Mouse (Mus musculus) forebrain, postnatal 0 days (tissue): ENCODE results near the gene Sdccag8. TPM values are rescaled to one million over a fixed set of nuclear protein-coding genes. Genes with fewer than 3 reads are reported as not detected.
A peak's percentile ranks its signal among the peaks of the same experiment; 100 is the strongest.
"Not testable (repeated sequence)": the region's sequence is repeated elsewhere in the genome, so short reads cannot be mapped to it uniquely, and the experiment has no call there.

Experiments
- ATAC-seq: fragments of 200-750 bp; cut with Nextera tagmentation; 2 replicates; pipeline ENCODE4 v1.8.0; 2017; ENCODE audit warnings: mild to moderate bottlenecking, moderate library complexity
- DNase-seq: peaks from one replicate; pipeline ENCODE4 v3.0.0-alpha.2; 2015
- H3K27ac ChIP-seq: fragments of 300-500 bp; sonication (generic); 2 replicates; pipeline ENCODE4 v1.5.1; 2014; ENCODE audit warnings: low read depth, mild to moderate bottlenecking, antibody characterized with exemption, low read length, moderate library complexity, mixed read lengths
- H3K27me3 ChIP-seq: fragments of 300-500 bp; sonication (generic); 2 replicates; pipeline ENCODE4 v1.6.1; 2014; ENCODE audit warnings: mild to moderate bottlenecking, low read length, mixed read lengths; ENCODE audit not compliant: insufficient read depth
- H3K36me3 ChIP-seq: fragments of 300-500 bp; sonication (generic); 2 replicates; pipeline ENCODE4 v1.6.1; 2014; ENCODE audit warnings: mild to moderate bottlenecking, moderate library complexity; ENCODE audit not compliant: insufficient read depth
- H3K4me1 ChIP-seq: fragments of 300-500 bp; sonication (generic); 2 replicates; pipeline ENCODE4 v1.6.1; 2014; ENCODE audit warnings: antibody characterized with exemption; ENCODE audit not compliant: insufficient read depth
- H3K4me2 ChIP-seq: fragments of 300-500 bp; sonication (generic); 2 replicates; pipeline ENCODE4 v1.6.1; 2014; ENCODE audit warnings: low read depth, mild to moderate bottlenecking, moderate library complexity
- H3K4me3 ChIP-seq: fragments of 300-500 bp; sonication (generic); 2 replicates; pipeline ENCODE4 v1.5.1; 2014; ENCODE audit warnings: low read depth, low read length, mixed read lengths
- H3K9ac ChIP-seq: fragments of 300-500 bp; sonication (generic); 2 replicates; pipeline ENCODE4 v1.6.1; 2014; ENCODE audit warnings: mild to moderate bottlenecking
- H3K9me3 ChIP-seq: fragments of 300-500 bp; sonication (generic); 2 replicates; pipeline ENCODE4 v1.6.1; 2016; ENCODE audit warnings: low read length
- CTCF ChIP-seq: sonication (generic); IDR thresholded peaks from 2 replicates; pipeline ENCODE4 v1.5.1; 2016; ENCODE audit warnings: antibody characterized with exemption, control low read depth, low read depth
- WGBS: fragments of 180-500 bp; shearing (Covaris S2); extraction: QIAGEN DNeasy Blood & Tissue Kit; methylation state at CpG from one replicate; pipeline ENCODE4 v1.1.7; 2014; 5-methylcytosine and 5-hydroxymethylcytosine counted together
- polyA plus RNA-seq: library from polyadenylated mRNA; unstranded; fragments of >200 nt; fragmentation: Nextera tagmentation; extraction: Ambion mirVana; gene quantifications from 2 replicates; pipeline ENCODE4 v1.2.1, GENCODE M21; 2015
- total RNA-seq: library from RNA; depleted of rRNA; stranded (reverse); fragments of >200 nt; gene quantifications from 2 replicates; pipeline ENCODE4 v1.2.3, GENCODE M21; 2014

Gene Sdccag8
- total and polyA plus RNA-seq, 2 experiments from 2014 or later: 14.0 to 32.8 TPM

DNA sequence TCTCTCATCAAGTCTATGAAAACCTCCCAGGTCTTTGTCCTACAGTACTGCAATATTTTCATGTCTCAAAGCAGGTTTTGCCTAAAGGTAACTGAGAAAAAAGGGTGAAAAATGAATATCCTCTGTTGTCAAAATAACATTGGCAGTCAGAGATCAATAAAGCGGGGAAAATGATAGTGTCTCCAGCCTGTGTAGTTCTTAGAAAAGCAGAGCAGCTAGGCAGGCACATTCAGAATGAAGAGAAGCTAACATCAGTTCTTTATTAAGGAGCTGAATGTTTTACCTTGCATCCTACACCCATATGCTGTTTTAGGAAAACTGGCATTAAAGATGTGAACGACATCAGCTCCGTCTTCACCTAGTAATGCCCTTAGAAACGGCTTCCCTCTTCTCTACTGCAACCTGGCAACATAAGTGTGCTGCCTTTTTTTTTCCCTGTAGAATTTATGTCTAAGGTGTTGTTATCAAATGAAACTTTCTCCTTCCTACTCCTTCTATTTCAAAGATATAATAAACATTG lies 116.6 kb downstream of the Sdccag8 start:
- H3K4me2 ChIP-seq: peak overlapping the region; percentile 35
- peaks cover 4% of the 10 kb centered on the region for H3K4me1 ChIP-seq
- no peaks in the 10 kb centered on the region for H3K36me3 ChIP-seq
- H3K27ac ChIP-seq: peak overlapping the region; percentile 93
- peak overlapping the region; percentile 54 for H3K9ac ChIP-seq
- H3K9me3 ChIP-seq: no peaks in the 10 kb centered on the region
- no peaks in the 10 kb centered on the region for H3K27me3 ChIP-seq
- H3K4me3 ChIP-seq: no peak overlapping the region
- WGBS: 39% methylated on average over 4 of the region's 4 CpGs
- no peak for TF ChIP-seq CTCF
- ATAC-seq: no peak
- DNase-seq: peak; percentile 64

- peak overlapping the region; percentile 93 for H3K27ac ChIP-seq
- H3K27me3 ChIP-seq: no peaks in the 10 kb centered on the region
- WGBS: 68% methylated on average over 10 of the region's 10 CpGs
- ATAC-seq (no peak), DNase-seq (peak; percentile 61)
- no peak for TF ChIP-seq CTCF
- peak overlapping the region; percentile 54 for H3K9ac ChIP-seq
- H3K4me1 ChIP-seq: peaks cover 4% of the 10 kb centered on the region
- H3K9me3 ChIP-seq: no peaks in the 10 kb centered on the region
- H3K4me2 ChIP-seq: peak overlapping the region; percentile 35
- H3K4me3 ChIP-seq: no peak overlapping the region
- H3K36me3 ChIP-seq: no peaks in the 10 kb centered on the region
Measured at GRCm38 (mm10) chr1:176931511-176931910, 117.1 kb downstream of the Sdccag8 start.

DNA sequence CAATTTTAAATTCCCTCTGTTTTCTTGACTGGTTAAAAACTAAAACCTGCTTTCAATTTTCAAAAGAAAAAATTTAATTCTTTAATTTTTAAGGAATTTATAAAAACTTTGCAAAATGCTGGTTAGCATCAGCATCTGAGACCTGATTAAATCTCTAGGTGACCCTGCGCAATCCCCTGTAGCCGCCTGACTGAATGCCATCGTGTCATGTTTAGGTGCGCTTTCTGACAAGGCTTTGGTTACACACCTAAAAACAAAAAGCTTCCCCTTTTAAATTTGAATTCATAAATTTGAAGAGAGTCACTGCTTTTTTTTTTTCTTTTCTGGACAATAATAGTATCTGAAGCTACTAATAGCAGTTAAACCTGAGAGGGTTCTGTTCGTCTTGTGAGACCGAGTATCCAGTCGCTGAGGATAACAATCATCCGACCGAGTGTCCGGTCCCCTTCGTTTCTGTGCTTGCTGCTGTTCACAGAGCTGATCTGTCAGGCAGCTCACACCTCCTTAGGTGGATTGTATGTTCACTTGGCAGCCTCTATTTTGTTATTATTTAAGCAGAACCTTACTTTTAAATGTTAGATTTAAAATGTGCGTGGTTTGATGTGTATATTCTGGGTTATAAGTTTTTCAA lies 118.0 kb downstream of the Sdccag8 start:
- ATAC-seq: no peak
- no peak for DNase-seq
- no peaks in the 10 kb centered on the region for H3K9me3 ChIP-seq
- H3K4me3 ChIP-seq: no peak overlapping the region
- WGBS: 63% methylated on average over 12 of the region's 12 CpGs
- H3K9ac ChIP-seq: peak overlapping the region; percentile 10; the same call in 1 of the 2 replicates
- no peak for TF ChIP-seq CTCF
- H3K27ac ChIP-seq: peak overlapping the region; percentile 93
- H3K4me1 ChIP-seq: peaks cover 4% of the 10 kb centered on the region
- no peaks in the 10 kb centered on the region for H3K36me3 ChIP-seq
- no peak overlapping the region for H3K4me2 ChIP-seq
- H3K27me3 ChIP-seq: no peaks in the 10 kb centered on the region

GRCm38 (mm10) chr1:176933319-176933718 lies 118.9 kb downstream of the Sdccag8 start:
- Histone ChIP-seq H3K27me3 (no peaks in the 10 kb centered on the region), H3K4me3 (no peak overlapping the region), H3K4me1 (peaks cover 4% of the 10 kb centered on the region), H3K4me2 (peak overlapping the region; percentile 16; the same call in 1 of the 2 replicates), H3K9me3 (no peaks in the 10 kb centered on the region), H3K27ac (peak overlapping the region; percentile 93), H3K9ac (no peak overlapping the region), H3K36me3 (no peaks in the 10 kb centered on the region)
- DNase-seq (peak; percentile 91), ATAC-seq (peak; percentile 61)
- TF ChIP-seq CTCF: no peak
- WGBS: 37% methylated on average over 7 of the region's 7 CpGs

DNA sequence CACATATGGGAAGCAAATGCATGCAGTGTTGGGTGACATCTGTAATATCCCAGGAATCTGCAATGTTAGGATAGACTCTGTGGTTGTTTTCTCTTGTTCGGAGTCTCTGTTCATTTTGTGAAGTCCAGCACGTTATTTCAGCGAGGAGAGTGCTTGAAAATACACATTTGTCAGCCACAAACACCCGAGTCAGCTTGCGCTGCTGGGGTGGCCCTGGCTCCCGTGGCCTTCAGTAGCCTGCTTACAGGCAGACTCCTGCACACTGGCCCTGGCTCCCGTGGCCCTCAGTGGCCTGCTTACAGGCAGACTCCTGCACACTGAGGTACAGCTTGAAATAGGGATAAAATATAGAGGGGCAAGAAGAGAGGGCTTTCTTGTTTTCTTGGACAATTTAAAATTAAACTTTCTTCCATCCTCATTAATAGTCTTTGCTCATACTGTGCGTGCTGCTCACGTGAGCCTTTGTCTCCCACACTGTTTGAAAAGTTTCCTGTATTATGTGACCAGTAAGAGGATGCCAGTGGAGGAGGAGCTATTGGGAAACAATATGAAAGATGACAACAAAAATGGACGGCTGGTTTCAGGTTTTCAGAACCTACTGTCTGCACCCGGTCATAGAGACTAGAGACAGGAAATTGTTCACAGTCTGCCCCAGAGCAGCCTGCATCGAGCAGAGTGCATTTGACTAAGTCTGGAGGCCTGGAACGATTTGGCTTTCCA lies 119.7 kb downstream of the Sdccag8 start:
- no peaks in the 10 kb centered on the region for H3K27me3 ChIP-seq
- H3K4me3 ChIP-seq: no peak overlapping the region
- DNase-seq (peak; percentile 56), ATAC-seq (peak; percentile 42; the same call in 1 of the 2 replicates)
- H3K27ac ChIP-seq: peak overlapping the region; percentile 93
- peaks cover 4% of the 10 kb centered on the region for H3K4me1 ChIP-seq
- TF ChIP-seq CTCF: no peak
- H3K4me2 ChIP-seq: no peak overlapping the region
- H3K9ac ChIP-seq: peak overlapping the region; percentile 29; the same call in 1 of the 2 replicates
- no peaks in the 10 kb centered on the region for H3K36me3 ChIP-seq
- whole genome bisulfite sequencing: 33% methylated on average over 13 of the region's 13 CpGs
- no peaks in the 10 kb centered on the region for H3K9me3 ChIP-seq

DNA sequence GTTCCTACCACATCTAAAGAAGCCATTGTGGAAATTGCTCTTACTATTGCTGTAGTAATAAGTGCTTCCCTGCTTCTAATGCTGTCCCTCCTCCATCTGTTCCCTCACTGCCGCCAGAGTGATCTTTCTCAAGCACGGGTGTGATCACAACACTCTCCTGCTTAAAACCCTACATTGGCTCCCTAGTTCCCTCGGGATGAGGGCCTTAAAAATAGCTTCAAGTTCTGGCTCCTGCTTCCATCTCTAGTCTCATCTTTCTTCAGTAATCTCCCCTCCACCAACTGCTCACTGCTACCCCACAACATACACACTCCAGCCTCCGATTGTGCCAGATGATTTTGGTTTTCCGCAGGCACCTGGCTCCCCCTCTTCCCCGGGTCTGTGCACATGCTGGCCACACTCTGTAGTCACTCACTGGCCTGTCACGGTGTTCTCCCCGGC lies 125.5 kb downstream of the Sdccag8 start:
- 48% methylated on average over 8 of the region's 8 CpGs for whole genome bisulfite sequencing
- no peak overlapping the region for H3K9ac ChIP-seq
- ATAC-seq (peak; percentile 61; the same call in 1 of the 2 replicates), DNase-seq (peak; percentile 51)
- H3K9me3 ChIP-seq: no peaks in the 10 kb centered on the region
- H3K27me3 ChIP-seq: no peaks in the 10 kb centered on the region
- H3K4me2 ChIP-seq: no peak overlapping the region
- H3K4me3 ChIP-seq: no peak overlapping the region
- peaks cover 3% of the 10 kb centered on the region; the same call in 1 of the 2 replicates for H3K4me1 ChIP-seq
- no peak for TF ChIP-seq CTCF
- H3K36me3 ChIP-seq: no peaks in the 10 kb centered on the region
- H3K27ac ChIP-seq: peak overlapping the region; percentile 69

DNA sequence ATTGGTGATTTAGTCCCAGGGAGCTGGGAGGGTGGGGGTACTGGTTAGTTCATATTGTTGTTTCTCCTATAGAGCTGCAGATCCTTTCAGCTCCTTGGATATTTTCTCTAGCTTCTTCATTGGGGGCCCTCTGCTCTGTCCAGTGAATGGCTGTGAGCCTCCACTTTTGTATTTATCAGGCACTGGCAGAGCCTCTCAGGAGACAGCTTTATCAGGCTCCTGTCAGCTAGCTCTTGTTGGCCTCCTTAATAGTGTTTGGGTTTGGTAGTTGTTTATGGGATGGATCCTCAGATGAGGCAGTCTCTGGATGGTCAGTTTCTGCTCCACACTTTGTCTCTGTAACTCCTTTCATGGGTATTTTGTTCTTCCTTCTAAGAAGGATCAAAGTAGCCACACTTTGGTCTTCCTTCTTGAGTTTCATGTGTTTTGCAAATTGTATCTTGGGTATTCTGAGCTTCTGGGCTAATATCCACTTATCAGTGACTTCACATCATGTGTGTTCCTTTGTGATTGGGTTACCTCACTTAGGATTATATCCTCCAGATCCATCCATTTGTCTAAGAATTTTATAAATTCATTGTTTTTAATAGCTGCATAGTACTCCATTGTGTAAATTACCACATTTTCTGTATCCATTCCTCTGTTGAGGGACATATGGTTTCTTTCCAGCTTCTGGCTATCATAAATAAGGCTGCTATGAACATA lies 127.0 kb downstream of the Sdccag8 start:
- H3K27me3 ChIP-seq, H3K27ac ChIP-seq, ATAC-seq, H3K36me3 ChIP-seq, H3K9ac ChIP-seq, DNase-seq, H3K4me3 ChIP-seq, H3K4me2 ChIP-seq, H3K9me3 ChIP-seq: not testable (repeated sequence)
- peaks cover 11% of the 10 kb centered on the region for H3K4me1 ChIP-seq
